In the genomic region with DNA sequence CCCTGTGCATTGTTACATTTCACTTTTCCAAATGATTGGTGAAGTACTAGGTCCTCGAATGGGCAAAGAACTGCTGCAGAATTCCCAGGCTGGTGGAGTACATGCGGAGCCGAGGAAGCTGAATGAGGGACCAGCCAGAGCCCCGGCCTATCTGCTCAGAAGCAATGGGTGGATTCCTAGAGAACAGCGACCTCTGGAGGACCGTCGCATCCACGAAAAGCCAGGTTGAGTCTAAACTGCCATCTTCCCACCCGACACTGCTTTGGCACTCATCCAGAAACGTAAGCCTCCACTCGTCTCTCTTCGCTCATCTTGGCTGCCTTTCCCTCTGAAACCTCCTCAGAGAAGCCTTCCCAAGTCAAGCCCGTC, we compare ENCODE assay signal across 8 mouse cellular contexts. TPM values are rescaled to one million over a fixed set of nuclear protein-coding genes. Genes with fewer than 3 reads are reported as not detected.
A peak's percentile ranks its signal among the peaks of the same experiment; 100 is the strongest.
DNase-seq lines count a peak whose midpoint lies in the region; ATAC-seq and TF ChIP-seq lines count a peak whose summit lies in the region.

No protein-coding gene starts in this region.

- peak; percentile 74 for DNase-seq in CD4-positive, CD25-positive, alpha-beta regulatory T cell, adult 2 months (ENCODE audit: low read depth, low spot score)
- DNase-seq in urinary bladder, postnatal 25 days (ENCODE audit: low spot score), result peak; percentile 35
- no peak for DNase-seq in urinary bladder, postnatal 10 days (ENCODE audit: low spot score)
- DNase-seq in forebrain, postnatal 0 days, result peak; percentile 68
- DNase-seq in testis, postnatal 10 days (ENCODE audit: low spot score), result peak; percentile 76

- no peak overlapping the region for H3K9ac ChIP-seq in forebrain, postnatal 0 days
- H3K9ac ChIP-seq in kidney, embryonic 16.5 days (replicated peaks; ENCODE audit: low read length), result no peak overlapping the region

- H3K4me1 ChIP-seq in forebrain, postnatal 0 days (ENCODE audit: insufficient read depth), result no peaks in the 10 kb centered on the region
- peaks cover 17% of the 10 kb centered on the region for H3K4me1 ChIP-seq in kidney, embryonic 16.5 days (ENCODE audit: insufficient read depth, low read length)

- no peak for ATAC-seq in CD4-positive, CD25-positive, alpha-beta regulatory T cell, adult 4 months
- no peak for ATAC-seq in forebrain, postnatal 0 days
- no peak for ATAC-seq in kidney, embryonic 16.5 days (ENCODE audit: low FRiP score, low TSS enrichment)
- ATAC-seq in megakaryocyte progenitor cell, adult 5-6 weeks (replicated peaks; ENCODE audit: poor library complexity), result peak; percentile 27

- no peak overlapping the region for H3K4me2 ChIP-seq in forebrain, postnatal 0 days (ENCODE audit: low read depth)
- peak overlapping the region; percentile 44; the same call in 1 of the 2 replicates for H3K4me2 ChIP-seq in kidney, embryonic 16.5 days (replicated peaks; ENCODE audit: low read depth, low read length)

- no peaks in the 10 kb centered on the region for H3K36me3 ChIP-seq in forebrain, postnatal 0 days (ENCODE audit: insufficient read depth)
- no peaks in the 10 kb centered on the region for H3K36me3 ChIP-seq in kidney, embryonic 16.5 days (ENCODE audit: insufficient read depth, low read length)

- peak; percentile 62 for TF ChIP-seq CTCF in forebrain, postnatal 0 days (IDR thresholded peaks at IDR 0.05; ENCODE audit: low read depth)

- no peak overlapping the region for H3K4me3 ChIP-seq in forebrain, postnatal 0 days (ENCODE audit: low read depth, low read length)
- no peak overlapping the region; the same call in 1 of the 2 replicates for H3K4me3 ChIP-seq in kidney, embryonic 16.5 days (ENCODE audit: low read length)

- peaks cover 86% of the 10 kb centered on the region for H3K27me3 ChIP-seq in forebrain, postnatal 0 days (ENCODE audit: insufficient read depth, low read length)
- peaks cover 59% of the 10 kb centered on the region for H3K27me3 ChIP-seq in kidney, embryonic 16.5 days (ENCODE audit: insufficient read depth, low read length)

- no peaks in the 10 kb centered on the region for H3K9me3 ChIP-seq in forebrain, postnatal 0 days (ENCODE audit: low read length)
- H3K9me3 ChIP-seq in kidney, embryonic 16.5 days (ENCODE audit: low read length), result no peaks in the 10 kb centered on the region

- no peak overlapping the region for H3K27ac ChIP-seq in forebrain, postnatal 0 days (ENCODE audit: low read depth, low read length)
- no peak overlapping the region for H3K27ac ChIP-seq in kidney, embryonic 16.5 days (ENCODE audit: low read length)

- 3% methylated on average over 13 of the region's 13 CpGs for WGBS in forebrain, postnatal 0 days
- WGBS in kidney, embryonic 16.5 days, result 9% methylated on average over 13 of the region's 13 CpGs

RNA-seq across cellular contexts. Expression of a gene that starts 4.9 kb away (rescaled TPM):
- under 1 TPM in 1 of 2 experiments, not detected in 1; 0.16 TPM for polyA plus RNA-seq in CD4-positive, CD25-positive, alpha-beta regulatory T cell, adult 4 months (2017; shearing (Covaris generic))
- 0.38 and 1.8 TPM in 2 replicates for total RNA-seq in forebrain, postnatal 0 days (2014; rRNA removed)
- polyA plus RNA-seq in forebrain, postnatal 0 days (2015; fragmentation: Nextera tagmentation; extraction: Ambion mirVana), result 0.25 and 0.28 TPM in 2 replicates
- polyA plus RNA-seq in kidney, embryonic 16.5 days (2015; fragmentation: Nextera tagmentation; extraction: Ambion mirVana), result 1.8 and 2.5 TPM in 2 replicates
- total RNA-seq in megakaryocyte progenitor cell, adult 5-6 weeks (2015), result 0.12 and 0.29 TPM in 2 replicates
- 0.27 TPM in 1 of 2 replicates, not detected in the other for total RNA-seq in megakaryocyte progenitor cell, adult 5-6 weeks (2017)

RNA-seq across cellular contexts. Expression of a gene that starts 12.2 kb away (rescaled TPM):
- polyA plus RNA-seq in CD4-positive, CD25-positive, alpha-beta regulatory T cell, adult 4 months (2017; shearing (Covaris generic)), result not detected
- not detected in 2 replicates for total RNA-seq in forebrain, postnatal 0 days (2014; rRNA removed)
- not detected in 2 replicates for polyA plus RNA-seq in forebrain, postnatal 0 days (2015; fragmentation: Nextera tagmentation; extraction: Ambion mirVana)
- not detected in 2 replicates for polyA plus RNA-seq in kidney, embryonic 16.5 days (2015; fragmentation: Nextera tagmentation; extraction: Ambion mirVana)
- total RNA-seq in megakaryocyte progenitor cell, adult 5-6 weeks (2015), result not detected in 2 replicates
- not detected in 2 replicates for total RNA-seq in megakaryocyte progenitor cell, adult 5-6 weeks (2017)
